13 mouse cellular contexts compared by ENCODE assay signal in the genomic region with DNA sequence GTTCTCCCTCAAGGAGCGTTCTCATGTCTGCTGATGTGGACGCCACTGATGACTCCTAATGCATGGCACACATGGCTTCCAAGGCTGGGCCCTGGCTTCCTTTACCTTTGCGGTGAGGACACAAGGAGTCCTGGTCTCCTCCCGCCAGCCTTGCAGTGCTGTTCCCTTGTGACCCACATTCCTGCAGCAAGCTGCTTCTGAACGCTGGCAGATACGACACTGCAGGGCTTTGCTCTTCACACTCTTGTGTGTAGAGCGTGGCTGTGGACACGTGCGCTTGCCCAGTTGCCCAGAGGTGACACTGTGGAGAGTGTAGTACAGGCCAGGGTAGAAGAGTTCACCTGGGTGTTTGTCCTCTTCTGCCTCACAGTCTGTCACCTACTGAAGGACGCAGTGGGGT. TPM values are rescaled to one million over a fixed set of nuclear protein-coding genes. Genes with fewer than 3 reads are reported as not detected.
DNase-seq lines count a peak whose midpoint lies in the region; ATAC-seq and TF ChIP-seq lines count a peak whose summit lies in the region.
"Had no signal": no experiment of that assay in that cellular context is flagged by ENCODE, and none has a peak within 500 bp of the region (broad histone marks: within the 10 kb centered on the region; RNA-seq: fewer than 3 reads in every experiment).

No protein-coding gene starts in this region.

- 70% methylated on average over 10 of the region's 10 CpGs for WGBS in hindbrain, embryonic 12.5 days
- WGBS in hindbrain, embryonic 10.5 days, result 79% methylated on average over 10 of the region's 10 CpGs
- WGBS in thymus, adult 2 months, result 93% methylated on average over 10 of the region's 10 CpGs

- no peak overlapping the region for H3K4me3 ChIP-seq in hindbrain, embryonic 12.5 days
- H3K4me3 ChIP-seq in hindbrain, embryonic 10.5 days, result no peak overlapping the region
- no peak overlapping the region for H3K4me3 ChIP-seq in thymus, adult 2 months (ENCODE audit: control insufficient read depth, insufficient read depth, low read length)
- H3K4me3 ChIP-seq: erythroblast, embryonic 14.5 days had no signal

- H3K4me2 ChIP-seq in hindbrain, embryonic 12.5 days (replicated peaks), result no peak overlapping the region
- H3K4me2 ChIP-seq: hindbrain, embryonic 14.5 days had no signal

- H3K9me3 ChIP-seq in hindbrain, embryonic 12.5 days (replicated peaks), result no peaks in the 10 kb centered on the region
- no peaks in the 10 kb centered on the region for H3K9me3 ChIP-seq in hindbrain, embryonic 10.5 days
- H3K9me3 ChIP-seq: G1E had no signal

- H3K4me1 ChIP-seq in hindbrain, embryonic 12.5 days, result peaks cover 49% of the 10 kb centered on the region
- H3K4me1 ChIP-seq in hindbrain, embryonic 10.5 days (replicated peaks), result peaks cover 40% of the 10 kb centered on the region
- peaks cover 13% of the 10 kb centered on the region for H3K4me1 ChIP-seq in thymus, adult 2 months (replicated peaks; ENCODE audit: control insufficient read depth, insufficient read depth, low read length)

- no peak overlapping the region for H3K27ac ChIP-seq in hindbrain, embryonic 12.5 days
- H3K27ac ChIP-seq in hindbrain, embryonic 10.5 days, result no peak overlapping the region
- H3K27ac ChIP-seq in thymus, adult 2 months (ENCODE audit: control insufficient read depth, insufficient read depth, low read length), result no peak overlapping the region
- H3K27ac ChIP-seq: hindbrain, embryonic 14.5 days had no signal

- peaks cover 6% of the 10 kb centered on the region for H3K36me3 ChIP-seq in hindbrain, embryonic 12.5 days
- peaks cover 21% of the 10 kb centered on the region for H3K36me3 ChIP-seq in hindbrain, embryonic 10.5 days
- no peaks in the 10 kb centered on the region; the same call in 1 of the 2 replicates for H3K36me3 ChIP-seq in thymus, adult 2 months (ENCODE audit: control insufficient read depth, insufficient read depth, low read length)

- peak; percentile 43 for DNase-seq in adrenal gland, postnatal 14 days
- no peak for DNase-seq in adrenal gland, postnatal 4 days (ENCODE audit: low spot score in 2 of 2)
- no peak for DNase-seq in hindbrain, embryonic 10.5 days (ENCODE audit: low spot score)
- DNase-seq in brain, adult 2 months (ENCODE audit: low read depth, low spot score), result peak; percentile 83
- peak; percentile 34 to 48 for DNase-seq in heart, postnatal 14 days
- no peak for DNase-seq in gastrocnemius, postnatal 4 days (ENCODE audit: low spot score in 2 of 2)
- no peak for DNase-seq in thymus, adult 2 months
- DNase-seq: lung, adult 18-20 months; thymus, postnatal 25 days had no signal

- no peak for TF ChIP-seq CTCF in thymus, adult 2 months (IDR thresholded peaks at IDR 0.05; ENCODE audit: borderline replicate concordance, control insufficient read depth, extremely low read depth, insufficient read depth, low read length, poor library complexity)

- ATAC-seq in hindbrain, embryonic 12.5 days (ENCODE audit: low FRiP score), result 0 out of 2 replicates have a peak, but pooled peaks have one; percentile 17

- intact Hi-C loops in heart, postnatal 14 days (cut with DNase I), result loop anchor here (10.0 kb wide), 1 partner anchor 152 kb away; no protein-coding TSS in a partner anchor

- TF ChIP-seq POLR2A in thymus, adult 2 months (IDR thresholded peaks at IDR 0.05; ENCODE audit: control insufficient read depth, extremely low read depth, insufficient read depth, low read length, poor library complexity), result no peak

- no peaks in the 10 kb centered on the region for H3K27me3 ChIP-seq in hindbrain, embryonic 12.5 days
- no peaks in the 10 kb centered on the region for H3K27me3 ChIP-seq in hindbrain, embryonic 10.5 days (ENCODE audit: insufficient read depth, poor library complexity, severe bottlenecking)
- no peaks in the 10 kb centered on the region for H3K27me3 ChIP-seq in thymus, adult 2 months (ENCODE audit: control insufficient read depth, insufficient read depth, low read length)

- no peak overlapping the region for H3K9ac ChIP-seq in hindbrain, embryonic 12.5 days
- H3K9ac ChIP-seq: hindbrain, embryonic 14.5 days had no signal

RNA-seq across cellular contexts. Expression of a gene that starts 49.7 kb away (rescaled TPM):
- 54.4 and 64.5 TPM in 2 replicates for total RNA-seq in adrenal gland, postnatal 14 days (2021)
- total RNA-seq in adrenal gland, postnatal 4 days (2021), result 10 to 100 TPM; 72.8 to 74.1 TPM
- 73.9 and 85.1 TPM in 2 replicates for polyA plus RNA-seq in hindbrain, embryonic 12.5 days (2016; fragmentation: Nextera tagmentation; extraction: Ambion mirVana)
- 50.5 and 55.4 TPM in 2 replicates for polyA plus RNA-seq in hindbrain, embryonic 10.5 days (2016; fragmentation: Nextera tagmentation; extraction: Ambion mirVana)
- 100 to 1,000 TPM; 139 to 157 TPM for total RNA-seq in heart, postnatal 14 days (2021)
- total RNA-seq in gastrocnemius, postnatal 4 days (2021), result 100 to 1,000 TPM; 107 to 114 TPM
- 36.1 and 36.6 TPM in 2 replicates for polyA plus RNA-seq in thymus, adult 2 months (2012; rRNA removed)

Comparison
In these comparisons a context has a peak if more than half of its experiments do, and no peak if none do; other contexts are left out.
1. DNase-seq: peak in adrenal gland, postnatal 14 days (single experiment), brain, adult 2 months (single experiment) and heart, postnatal 14 days (2 of 2); none in adrenal gland, postnatal 4 days (0 of 2), hindbrain, embryonic 10.5 days (single experiment), gastrocnemius, postnatal 4 days (0 of 2) and thymus, adult 2 months (single experiment).